Mouse (Mus musculus) liver, embryonic 14.5 days (tissue): ENCODE data around the gene Ipcef1.

Experiments used
- CTCF ChIP-seq: IDR thresholded peaks from 2 replicates; pipeline ENCODE4 v1.5.1; 2016; ENCODE audit warnings: antibody characterized with exemption, low read depth, control low read depth
- EP300 ChIP-seq: IDR thresholded peaks from 2 replicates; pipeline ENCODE4 v1.6.1; 2016; ENCODE audit warnings: antibody characterized with exemption, low read depth

- TF ChIP-seq EP300 (no peak), CTCF (no peak)
Observed at GRCm38 (mm10) chr10:6909763-6910162, 142.5 kb downstream of the Ipcef1 start.
